Mouse (Mus musculus): ENCODE results near the gene Vmn1r193.

GRCm38 (mm10) chr13:22190385-22190784 lies 32.6 kb downstream of the Vmn1r193 start:
- TF ChIP-seq GATA1 (IDR thresholded peaks at IDR 0.05; ENCODE audit: borderline replicate concordance, low read length) = no peak
- TF ChIP-seq FLI1 (IDR thresholded peaks at IDR 0.05; ENCODE audit: low read length) = no peak
